Mouse (Mus musculus): ENCODE results near the gene Ints11. TPM values are rescaled to one million over a fixed set of nuclear protein-coding genes. Genes with fewer than 3 reads are reported as not detected.
A peak's percentile ranks its signal among the peaks of the same experiment; 100 is the strongest.

Gene Ints11
- polyA plus RNA-seq, 2 experiments: 22.1 to 34.6 TPM

DNA sequence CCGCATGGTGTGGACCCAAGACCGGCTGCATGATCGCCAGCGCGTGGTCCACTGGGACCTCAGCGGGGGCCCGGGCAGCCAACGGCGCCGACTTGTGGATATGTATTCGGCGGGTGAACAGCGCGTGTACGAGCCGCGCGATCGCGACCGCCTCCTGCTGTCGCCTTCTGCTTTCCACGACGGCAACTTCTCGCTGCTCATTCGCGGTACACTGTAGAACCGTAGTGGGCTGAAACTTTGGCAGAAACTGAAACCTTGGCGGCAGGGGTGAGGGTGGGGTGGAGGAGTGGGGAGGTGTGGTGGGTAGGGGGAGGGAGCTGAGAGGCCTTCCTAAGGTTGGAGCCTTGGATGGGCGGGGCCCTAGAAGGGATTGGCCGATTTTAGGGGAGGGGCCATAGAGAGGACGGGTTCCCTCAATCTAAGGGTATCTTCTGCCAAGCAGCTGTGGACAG, 28.3 kb upstream of the Ints11 start:
- Histone ChIP-seq H3K4me2 (ENCODE audit: low read depth) (peak overlapping the region; percentile 84), H3K36me3 (replicated peaks; ENCODE audit: control insufficient read depth, insufficient read depth, low read depth) (no peaks in the 10 kb centered on the region), H3K27me3 (ENCODE audit: control insufficient read depth, insufficient read depth, low read length) (peaks cover 6% of the 10 kb centered on the region), H3K9ac (replicated peaks) (peak overlapping the region; percentile 54), H3K27ac (no peak overlapping the region), H3K4me1 (replicated peaks; ENCODE audit: control insufficient read depth in 2 of 2, insufficient read depth in 2 of 2, low read length in 1 of 2) (peaks cover 3 to 10% of the 10 kb centered on the region in 2 experiments; a peak in 3 of 4 replicates), H3K4me3 (ENCODE audit: insufficient read depth in 1 of 2, low read depth in 2 of 2, low read length in 2 of 2) (peak overlapping the region; percentile 57 to 60), H3K9me3 (ENCODE audit: control insufficient read depth, low read length) (no peaks in the 10 kb centered on the region)
- DNase-seq (ENCODE audit: low read depth in 3 of 3, low spot score in 3 of 3) (peak; percentile 49 to 58 (median 51)), ATAC-seq (ENCODE audit: insufficient read depth) (peak; percentile 84)
- WGBS (ENCODE audit: insufficient replicate concordance): under 1% methylated on average over 32 of the region's 32 CpGs
- TF ChIP-seq EP300 (IDR thresholded peaks at IDR 0.05; ENCODE audit: low read depth) (no peak), CTCF (IDR thresholded peaks at IDR 0.05; ENCODE audit: low read depth) (peak; percentile 60)

DNA sequence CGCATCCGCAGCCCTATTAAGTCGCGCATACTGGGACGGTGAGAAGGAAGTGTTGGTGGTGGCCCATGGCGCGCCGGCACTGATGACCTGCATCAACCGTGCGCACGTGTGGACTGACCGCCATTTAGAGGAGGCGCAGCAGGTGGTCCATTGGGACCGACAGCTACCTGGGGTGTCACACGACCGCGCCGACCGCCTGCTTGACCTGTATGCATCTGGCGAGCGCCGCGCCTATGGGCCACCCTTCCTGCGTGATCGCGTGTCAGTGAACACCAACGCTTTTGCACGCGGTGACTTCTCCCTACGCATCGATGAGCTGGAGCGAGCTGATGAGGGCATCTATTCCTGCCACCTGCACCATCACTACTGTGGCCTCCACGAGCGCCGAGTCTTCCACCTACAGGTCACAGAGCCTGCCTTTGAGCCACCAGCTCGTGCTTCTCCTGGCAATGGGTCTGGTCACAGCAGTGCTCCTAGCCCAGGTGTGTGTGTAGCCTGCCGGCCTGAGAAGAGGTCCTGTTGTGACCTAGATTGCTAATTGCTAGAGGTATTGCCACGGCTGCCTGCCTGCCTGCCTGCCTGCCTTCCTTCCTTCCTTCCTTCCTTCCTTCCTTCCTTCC, 27.6 kb upstream of the Ints11 start:
- H3K4me1 ChIP-seq (replicated peaks; ENCODE audit: control insufficient read depth in 2 of 2, insufficient read depth in 2 of 2, low read length in 1 of 2): peaks cover 6 to 12% of the 10 kb centered on the region in 2 experiments; a peak in 3 of 4 replicates
- no peak overlapping the region for H3K4me3 ChIP-seq (ENCODE audit: insufficient read depth in 1 of 2, low read depth in 2 of 2, low read length in 2 of 2)
- ATAC-seq (ENCODE audit: insufficient read depth) (no peak), DNase-seq (ENCODE audit: low read depth in 3 of 3, low spot score in 3 of 3) (no peak)
- H3K27ac ChIP-seq: no peak overlapping the region
- H3K9ac ChIP-seq (replicated peaks): no peak overlapping the region
- peak overlapping the region; percentile 84 for H3K4me2 ChIP-seq (ENCODE audit: low read depth)
- H3K27me3 ChIP-seq (ENCODE audit: control insufficient read depth, insufficient read depth, low read length): peaks cover 6% of the 10 kb centered on the region
- no peak for TF ChIP-seq CTCF (IDR thresholded peaks at IDR 0.05; ENCODE audit: low read depth)
- no peak for TF ChIP-seq EP300 (IDR thresholded peaks at IDR 0.05; ENCODE audit: low read depth)
- no peaks in the 10 kb centered on the region for H3K9me3 ChIP-seq (ENCODE audit: control insufficient read depth, low read length)
- H3K36me3 ChIP-seq (replicated peaks; ENCODE audit: control insufficient read depth, insufficient read depth, low read depth): no peaks in the 10 kb centered on the region
- WGBS (ENCODE audit: insufficient replicate concordance): 46% methylated on average over 38 of the region's 38 CpGs

DNA sequence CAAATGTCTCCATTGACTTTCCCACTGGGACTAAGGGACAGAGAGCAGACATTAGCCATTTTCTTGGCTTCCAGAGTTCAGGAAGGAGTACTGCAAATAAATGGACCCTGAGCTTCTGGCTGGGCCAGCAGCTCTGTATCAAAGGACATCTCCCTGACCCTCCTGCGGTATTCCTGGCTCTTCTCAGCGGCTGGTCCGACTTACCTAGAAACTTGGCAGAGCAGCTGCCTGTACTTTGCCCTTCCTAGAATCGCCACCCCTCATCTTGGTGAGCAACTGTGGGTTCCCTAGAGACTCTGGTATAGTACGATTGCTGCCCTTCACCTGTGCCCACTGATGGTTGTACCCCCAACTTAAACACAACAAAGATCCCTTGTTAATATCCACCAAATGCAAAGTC, 26.1 kb upstream of the Ints11 start:
- DNase-seq (ENCODE audit: low read depth in 3 of 3, low spot score in 3 of 3) (no peak), ATAC-seq (ENCODE audit: insufficient read depth) (no peak)
- Histone ChIP-seq H3K27ac (no peak overlapping the region), H3K9ac (replicated peaks) (no peak overlapping the region), H3K4me3 (ENCODE audit: insufficient read depth in 1 of 2, low read depth in 2 of 2, low read length in 2 of 2) (no peak overlapping the region), H3K4me1 (replicated peaks; ENCODE audit: control insufficient read depth in 2 of 2, insufficient read depth in 2 of 2, low read length in 1 of 2) (peaks cover 6 to 11% of the 10 kb centered on the region in 2 experiments), H3K4me2 (ENCODE audit: low read depth) (no peak overlapping the region), H3K36me3 (replicated peaks; ENCODE audit: control insufficient read depth, insufficient read depth, low read depth) (no peaks in the 10 kb centered on the region), H3K27me3 (ENCODE audit: control insufficient read depth, insufficient read depth, low read length) (peaks cover 6% of the 10 kb centered on the region), H3K9me3 (ENCODE audit: control insufficient read depth, low read length) (no peaks in the 10 kb centered on the region)
- 75% methylated on average over 5 of the region's 5 CpGs for WGBS (ENCODE audit: insufficient replicate concordance)
- TF ChIP-seq EP300 (IDR thresholded peaks at IDR 0.05; ENCODE audit: low read depth) (no peak), CTCF (IDR thresholded peaks at IDR 0.05; ENCODE audit: low read depth) (no peak)

DNA sequence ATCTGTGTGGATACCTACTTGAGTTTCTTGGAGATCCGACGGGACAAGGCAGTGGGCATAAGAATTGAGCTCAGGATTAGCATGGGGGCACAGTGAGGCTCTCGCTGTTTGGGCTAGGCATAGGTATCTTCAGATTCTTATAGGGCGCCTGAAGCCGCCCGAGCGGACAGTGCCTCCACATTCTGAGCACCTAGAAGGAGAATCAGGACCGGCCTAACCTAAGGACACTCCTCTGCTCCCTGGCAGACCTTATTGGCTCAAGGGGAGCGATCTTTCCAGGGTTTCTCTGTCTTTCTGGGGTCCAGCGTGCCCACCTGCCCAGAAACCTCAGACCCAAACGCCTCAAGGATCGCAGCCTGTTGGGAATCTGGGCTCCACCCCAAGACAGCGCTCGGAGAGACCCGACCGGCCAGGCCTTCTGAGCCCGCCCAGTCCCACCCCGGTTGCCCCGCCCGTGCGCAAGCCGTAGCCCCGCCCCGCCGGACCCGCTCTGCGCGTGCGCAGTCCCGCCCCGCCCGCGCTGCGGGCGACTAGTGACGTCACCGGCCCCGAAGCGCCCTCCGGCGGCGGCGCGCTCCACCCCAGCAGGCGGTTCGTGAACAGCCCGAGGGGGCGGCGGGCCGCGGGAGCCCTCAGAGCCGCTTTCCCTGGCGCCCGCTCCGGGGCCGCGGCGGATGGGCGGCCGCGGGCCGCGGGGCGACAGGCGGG, 22.3 kb upstream of the Ints11 start, which contains the start of gene Dvl1:
TSS of gene Dvl1 (plus strand) at position 532 of the 708 bp plus-strand sequence.
- Histone ChIP-seq H3K27me3 (ENCODE audit: control insufficient read depth, insufficient read depth, low read length) (peaks cover 6% of the 10 kb centered on the region), H3K4me2 (ENCODE audit: low read depth) (peak within 1 kb of the TSS; percentile 99), H3K36me3 (replicated peaks; ENCODE audit: control insufficient read depth, insufficient read depth, low read depth) (no peaks in the 10 kb centered on the region), H3K9me3 (ENCODE audit: control insufficient read depth, low read length) (no peaks in the 10 kb centered on the region), H3K9ac (replicated peaks) (peak within 1 kb of the TSS; percentile 75), H3K27ac (no peak within 1 kb of the TSS), H3K4me1 (replicated peaks; ENCODE audit: control insufficient read depth in 2 of 2, insufficient read depth in 2 of 2, low read length in 1 of 2) (peaks cover 11 to 12% of the 10 kb centered on the region in 2 experiments; a peak in 3 of 4 replicates), H3K4me3 (ENCODE audit: insufficient read depth in 1 of 2, low read depth in 2 of 2, low read length in 2 of 2) (peak within 1 kb of the TSS; percentile 67 to 94)
- ATAC-seq (ENCODE audit: insufficient read depth) (peak; percentile 92), DNase-seq (ENCODE audit: low read depth in 3 of 3, low spot score in 3 of 3) (peak; percentile 66 to 75 (median 72))
- TF ChIP-seq EP300 (IDR thresholded peaks at IDR 0.05; ENCODE audit: low read depth) (no peak), CTCF (IDR thresholded peaks at IDR 0.05; ENCODE audit: low read depth) (peak; percentile 45)
- WGBS (ENCODE audit: insufficient replicate concordance): 5% methylated on average over 60 of the region's 65 CpGs

Measured in liver, embryonic 14.5 days (tissue).